Mouse (Mus musculus): ENCODE results near the gene Gcm2.

Gene Gcm2

GRCm38 (mm10) chr13:41110935-41111334 lies at the start of gene Gcm2:
Gene Gcm2 (minus strand): TSS chr13:41111035.
- no peak for DNase-seq (ENCODE audit: low read depth)

GRCm38 (mm10) chr13:41158426-41158825 lies 47.6 kb upstream of the Gcm2 start:
- no peak for DNase-seq (ENCODE audit: low read depth)

GRCm38 (mm10) chr13:41153146-41153545 lies 42.3 kb upstream of the Gcm2 start:
- DNase-seq (ENCODE audit: low read depth) = no peak

DNA sequence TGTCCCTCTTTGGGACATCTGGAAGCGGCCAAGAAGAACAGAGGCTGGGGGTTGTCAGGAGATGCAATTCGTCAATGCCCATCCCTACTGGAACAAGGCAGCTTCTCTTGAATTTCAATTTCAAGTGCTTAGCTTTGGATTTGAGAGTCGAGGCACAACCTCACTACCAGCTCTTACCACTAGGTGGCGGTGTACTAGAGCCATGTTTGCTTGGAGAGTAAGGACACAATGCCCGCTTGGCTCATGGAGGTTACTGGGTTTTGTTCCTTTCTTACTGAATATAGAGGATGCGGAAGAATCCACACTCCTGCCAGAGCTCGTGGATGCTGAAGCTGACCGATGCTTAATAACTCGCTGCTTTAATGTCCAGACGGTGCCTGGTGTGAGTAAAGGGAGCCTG lies 35.4 kb upstream of the Gcm2 start:
- peak; percentile 67 for DNase-seq (ENCODE audit: low read depth)

DNA sequence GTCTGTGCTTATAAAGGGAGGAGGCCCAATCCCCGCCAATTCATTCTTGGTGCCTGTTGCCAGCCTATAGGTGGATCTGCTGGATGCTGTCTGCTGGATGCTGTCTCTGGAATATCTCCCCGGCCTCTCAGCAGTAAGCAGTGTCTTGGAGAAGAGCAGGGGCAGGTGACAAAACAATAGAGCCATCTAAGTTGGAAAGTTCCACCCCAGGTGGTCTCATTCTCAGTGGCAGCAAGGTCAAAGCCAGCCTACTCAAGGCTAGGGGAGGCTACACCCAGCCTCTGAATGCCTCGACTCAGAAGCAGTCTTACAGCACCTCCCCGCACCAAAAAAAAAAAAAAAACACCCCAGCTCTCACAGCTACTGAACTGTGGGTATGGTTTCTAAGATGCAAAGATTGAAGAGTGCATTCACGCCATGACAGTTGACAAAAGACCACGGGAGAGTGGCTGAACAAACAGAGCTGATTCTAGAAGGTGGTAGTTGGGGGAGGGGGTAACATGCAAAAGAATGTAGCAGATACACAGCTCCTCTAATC lies 34.7 kb upstream of the Gcm2 start:
- DNase-seq (ENCODE audit: low read depth) = no peak

DNA sequence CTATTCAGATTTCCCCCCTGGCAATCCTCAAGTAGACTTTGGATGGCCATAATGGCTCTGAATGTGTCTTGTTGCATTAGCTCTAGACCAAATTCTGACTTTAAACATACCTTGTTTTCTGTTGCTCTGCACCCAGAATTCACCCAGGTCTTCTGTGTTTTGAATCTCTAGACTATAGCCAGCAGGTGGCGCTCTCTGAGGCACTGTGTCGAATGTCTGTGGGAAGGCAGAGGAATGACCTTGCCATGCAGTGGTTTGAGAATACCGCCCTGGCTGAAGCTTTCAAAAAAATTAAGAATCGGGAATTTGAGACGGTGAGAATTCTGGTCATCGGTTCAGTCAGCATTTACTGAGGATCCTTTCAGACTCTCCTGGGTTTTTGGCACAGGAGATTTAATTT lies 24.1 kb upstream of the Gcm2 start:
- DNase-seq (ENCODE audit: low read depth) = peak; percentile 68

DNA sequence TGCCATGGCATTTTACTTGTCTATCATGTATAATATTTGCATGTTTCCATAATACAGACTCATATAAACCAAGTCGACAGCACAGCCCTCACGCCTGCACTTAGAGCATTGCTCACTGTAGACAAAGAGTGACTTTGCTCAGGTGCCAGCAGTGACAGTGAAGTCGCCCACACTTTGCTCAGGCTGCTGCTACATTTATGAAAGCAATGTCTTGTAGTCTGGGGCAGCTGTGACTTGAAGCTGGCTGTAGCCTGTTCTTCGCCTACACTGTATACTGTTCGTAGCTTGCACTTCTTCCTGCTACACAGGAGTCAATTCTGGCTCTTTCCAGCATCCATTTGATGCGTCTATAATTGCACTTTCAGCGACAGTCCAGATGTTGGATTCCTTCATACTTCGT lies 18.2 kb upstream of the Gcm2 start:
- DNase-seq (ENCODE audit: low read depth) = no peak

GRCm38 (mm10) chr13:41128326-41128725 lies 17.5 kb upstream of the Gcm2 start:
- DNase-seq (ENCODE audit: low read depth) = peak; percentile 31

DNA sequence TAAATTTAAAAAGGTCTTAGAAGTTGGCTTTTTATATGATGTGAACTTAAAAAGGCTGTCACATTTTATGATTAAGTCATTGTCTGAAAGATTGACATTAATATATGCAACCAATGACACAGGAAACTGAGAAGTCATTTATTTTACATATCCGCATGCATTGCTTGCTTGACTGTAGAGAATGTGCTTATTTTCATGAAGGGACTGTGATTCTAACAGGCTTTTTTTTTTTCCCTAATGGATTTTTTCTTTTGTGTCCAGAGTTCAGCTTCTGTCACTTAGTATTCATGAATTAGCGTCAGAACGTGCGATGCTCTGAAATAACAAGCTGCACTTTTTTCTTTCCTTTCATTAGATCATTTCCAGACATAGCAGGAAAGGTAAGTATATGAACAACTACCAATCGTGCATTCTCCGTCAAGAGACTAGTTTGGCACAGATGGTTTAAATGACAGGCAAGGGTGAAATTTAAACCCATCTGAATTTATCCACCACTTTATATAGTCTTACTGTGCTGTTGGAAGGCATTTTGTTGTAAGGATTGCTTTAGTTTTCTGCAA lies 12.9 kb upstream of the Gcm2 start:
- DNase-seq (ENCODE audit: low read depth) = no peak

- no peak for DNase-seq (ENCODE audit: low read depth)
Observed at GRCm38 (mm10) chr13:41119152-41119945, 8.5 kb upstream of the Gcm2 start.

- DNase-seq (ENCODE audit: low read depth) = no peak
Observed at GRCm38 (mm10) chr13:41113940-41114339, 3.1 kb upstream of the Gcm2 start, which contains the start of gene Sycp2l. Gene Sycp2l (plus strand): TSS chr13:41114307.

GRCm38 (mm10) chr13:41105541-41105940 lies 5.3 kb downstream of the Gcm2 start:
- DNase-seq (ENCODE audit: low read depth) = no peak

GRCm38 (mm10) chr13:41103841-41104525 lies 6.9 kb downstream of the Gcm2 start:
- no peak for DNase-seq (ENCODE audit: low read depth)

DNA sequence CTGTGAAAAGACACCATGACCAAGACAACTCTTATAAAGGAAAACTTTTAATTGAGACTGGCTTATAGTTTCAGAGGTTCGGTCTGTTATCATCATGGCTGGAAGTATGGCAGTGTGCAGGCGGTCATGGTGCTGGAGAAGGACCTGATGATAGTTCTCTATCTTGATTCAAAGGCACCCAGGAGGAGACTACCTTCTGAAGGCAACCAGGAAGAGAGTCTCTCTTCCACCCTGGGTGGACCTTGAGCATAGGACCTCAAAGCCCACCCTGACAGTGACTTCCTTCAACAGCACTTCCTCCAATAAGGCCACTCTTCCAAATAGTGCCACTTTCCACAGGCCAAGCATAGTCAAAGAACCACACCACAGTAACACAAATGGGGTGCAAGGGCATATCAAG lies 10.8 kb downstream of the Gcm2 start:
- DNase-seq (ENCODE audit: low read depth) = no peak

DNA sequence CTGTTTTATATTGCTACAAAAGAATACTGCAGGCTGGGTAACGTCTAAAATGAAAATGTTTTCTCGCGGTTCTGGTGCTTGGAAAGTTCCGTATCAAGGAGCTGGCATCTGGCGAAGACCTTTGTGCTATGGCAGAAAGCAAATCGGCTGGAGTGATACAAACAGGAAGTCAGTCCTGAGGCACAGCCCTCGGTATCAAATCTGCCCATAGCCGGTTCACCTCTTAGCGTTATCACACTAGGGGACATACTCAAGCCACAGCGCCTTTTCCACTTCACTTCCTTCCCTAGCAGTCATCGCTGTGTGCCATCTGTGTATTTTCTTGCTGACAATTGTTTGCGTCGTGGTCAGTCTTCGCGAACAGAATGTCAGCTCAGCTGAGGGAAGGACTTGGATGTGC lies 12.5 kb downstream of the Gcm2 start:
- DNase-seq (ENCODE audit: low read depth) = peak; percentile 23

DNA sequence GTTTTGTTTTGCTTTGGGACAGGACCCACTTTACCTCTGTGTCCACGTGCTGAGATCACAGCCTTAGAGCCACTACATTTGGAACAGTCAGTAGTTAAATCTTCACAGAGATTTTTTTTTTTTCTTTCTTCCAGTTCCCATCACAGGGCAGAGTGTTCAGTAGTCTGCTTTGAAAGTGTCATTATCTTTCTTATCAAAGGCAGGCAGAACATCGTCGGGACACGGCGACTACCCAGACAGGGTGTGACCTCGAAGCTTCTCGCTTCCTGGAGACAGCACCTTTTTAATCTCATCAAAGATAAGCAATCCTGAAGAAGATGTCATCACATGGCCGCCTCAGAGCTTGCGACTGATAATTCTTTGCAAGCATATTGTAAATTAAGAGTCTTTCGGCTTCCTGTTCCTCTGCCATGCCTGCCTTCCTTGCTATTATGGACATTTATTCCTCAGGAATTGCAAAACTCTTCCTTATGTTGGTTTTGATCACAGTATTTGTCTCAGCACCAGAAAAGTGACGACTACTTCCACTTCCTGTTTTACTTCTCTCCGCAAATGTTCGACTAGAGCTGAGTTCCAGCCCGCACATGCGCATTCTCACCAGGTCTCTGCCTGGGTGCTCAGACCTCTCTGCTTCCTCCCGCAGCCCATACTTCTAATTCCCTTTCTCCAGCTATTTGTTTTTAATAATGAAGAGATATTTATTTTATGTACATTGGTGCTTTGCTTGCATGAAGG lies 13.3 kb downstream of the Gcm2 start:
- DNase-seq (ENCODE audit: low read depth) = peak; percentile 90

GRCm38 (mm10) chr13:41094160-41094559 lies 16.7 kb downstream of the Gcm2 start:
- DNase-seq (ENCODE audit: low read depth) = no peak

- no peak for DNase-seq (ENCODE audit: low read depth)
Observed at GRCm38 (mm10) chr13:41091271-41091670, 19.6 kb downstream of the Gcm2 start.

- DNase-seq (ENCODE audit: low read depth) = no peak
Observed at GRCm38 (mm10) chr13:41088746-41089145, 22.1 kb downstream of the Gcm2 start.

- peak; percentile 58 for DNase-seq (ENCODE audit: low read depth)
Observed at GRCm38 (mm10) chr13:41085140-41085539, 25.7 kb downstream of the Gcm2 start.

- DNase-seq (ENCODE audit: low read depth) = no peak
Observed at GRCm38 (mm10) chr13:41084521-41084920, 26.3 kb downstream of the Gcm2 start.

GRCm38 (mm10) chr13:41080700-41081099 lies 30.1 kb downstream of the Gcm2 start:
- no peak for DNase-seq (ENCODE audit: low read depth)
